Mouse (Mus musculus): Measurements from ENCODE around the gene Pon1. TPM values are rescaled to one million over a fixed set of nuclear protein-coding genes. Genes with fewer than 3 reads are reported as not detected.
"Not testable (repeated sequence)": the region's sequence is repeated elsewhere in the genome, so short reads cannot be mapped to it uniquely, and the experiment has no call there.

The Pon1 gene
- not detected in 2 replicates for polyA plus RNA-seq (2016; fragmentation: Nextera tagmentation; extraction: Ambion mirVana)

GRCm38 (mm10) chr6:5193693-5194092 is at the start of gene Pon1:
TSS of gene Pon1 (minus strand) at chr6:5193946.
- 43% methylated on average over 5 of the region's 5 CpGs for WGBS
- DNase-seq (ENCODE audit: low spot score) = no peak
- Histone ChIP-seq H3K9me3 (0 out of 2 replicates have a peak, but pooled peaks cover 4% of the 10 kb centered on the region), H3K4me3 (no peak within 1 kb of the TSS), H3K27ac (no peak within 1 kb of the TSS), H3K27me3 (ENCODE audit: insufficient read depth, poor library complexity, severe bottlenecking) (no peaks in the 10 kb centered on the region), H3K4me1 (replicated peaks) (peaks cover 6% of the 10 kb centered on the region; the same call in 1 of the 2 replicates), H3K36me3 (no peaks in the 10 kb centered on the region)

GRCm38 (mm10) chr6:5238799-5239198 is 45.1 kb upstream of the Pon1 start:
- H3K27me3 ChIP-seq (ENCODE audit: insufficient read depth, poor library complexity, severe bottlenecking) = no peaks in the 10 kb centered on the region
- H3K36me3 ChIP-seq = no peaks in the 10 kb centered on the region
- WGBS = 96% methylated on average over 3 of the region's 3 CpGs
- DNase-seq (ENCODE audit: low spot score) = no peak
- H3K4me1 ChIP-seq (replicated peaks) = no peaks in the 10 kb centered on the region
- H3K27ac ChIP-seq = no peak overlapping the region
- H3K9me3 ChIP-seq = no peaks in the 10 kb centered on the region
- no peak overlapping the region for H3K4me3 ChIP-seq

- Histone ChIP-seq H3K4me3 (no peak overlapping the region), H3K27me3 (ENCODE audit: insufficient read depth, poor library complexity, severe bottlenecking) (no peaks in the 10 kb centered on the region), H3K27ac (no peak overlapping the region), H3K36me3 (no peaks in the 10 kb centered on the region), H3K9me3 (no peaks in the 10 kb centered on the region), H3K4me1 (replicated peaks) (no peaks in the 10 kb centered on the region)
- 86% methylated on average over 4 of the region's 4 CpGs for WGBS
- no peak for DNase-seq (ENCODE audit: low spot score)
Observed at GRCm38 (mm10) chr6:5237510-5237909, 43.8 kb upstream of the Pon1 start.

- Histone ChIP-seq H3K36me3 (no peaks in the 10 kb centered on the region), H3K27me3 (ENCODE audit: insufficient read depth, poor library complexity, severe bottlenecking) (no peaks in the 10 kb centered on the region), H3K4me3 (no peak overlapping the region), H3K27ac (no peak overlapping the region), H3K4me1 (replicated peaks) (no peaks in the 10 kb centered on the region), H3K9me3 (no peaks in the 10 kb centered on the region)
- WGBS = 92% methylated on average over 8 of the region's 8 CpGs
- no peak for DNase-seq (ENCODE audit: low spot score)
Observed at GRCm38 (mm10) chr6:5236843-5237371, 43.2 kb upstream of the Pon1 start.

GRCm38 (mm10) chr6:5234563-5234962 is 40.8 kb upstream of the Pon1 start:
- H3K9me3 ChIP-seq = no peaks in the 10 kb centered on the region
- H3K4me1 ChIP-seq (replicated peaks) = no peaks in the 10 kb centered on the region
- H3K4me3 ChIP-seq = no peak overlapping the region
- H3K36me3 ChIP-seq = no peaks in the 10 kb centered on the region
- WGBS = 73% methylated on average over 3 of the region's 3 CpGs
- DNase-seq (ENCODE audit: low spot score) = no peak
- H3K27ac ChIP-seq = no peak overlapping the region
- H3K27me3 ChIP-seq (ENCODE audit: insufficient read depth, poor library complexity, severe bottlenecking) = no peaks in the 10 kb centered on the region

GRCm38 (mm10) chr6:5233812-5234211 is 40.1 kb upstream of the Pon1 start:
- Histone ChIP-seq H3K4me3 (no peak overlapping the region), H3K4me1 (replicated peaks) (no peaks in the 10 kb centered on the region)
- 89% methylated on average over 1 of the region's 1 CpGs for WGBS

GRCm38 (mm10) chr6:5232022-5232421 is 38.3 kb upstream of the Pon1 start:
- no peak for DNase-seq (ENCODE audit: low spot score)
- H3K27me3 ChIP-seq (ENCODE audit: insufficient read depth, poor library complexity, severe bottlenecking) = no peaks in the 10 kb centered on the region
- no peaks in the 10 kb centered on the region for H3K36me3 ChIP-seq
- H3K27ac ChIP-seq = no peak overlapping the region
- WGBS = 91% methylated on average over 4 of the region's 4 CpGs
- H3K4me1 ChIP-seq (replicated peaks) = no peaks in the 10 kb centered on the region
- H3K9me3 ChIP-seq = no peaks in the 10 kb centered on the region
- H3K4me3 ChIP-seq = no peak overlapping the region

More at GRCm38 (mm10) chr6:5233812-5234211, 40.1 kb upstream of the Pon1 start:
- no peak for DNase-seq (ENCODE audit: low spot score)
- Histone ChIP-seq H3K27ac (no peak overlapping the region), H3K36me3 (no peaks in the 10 kb centered on the region), H3K27me3 (ENCODE audit: insufficient read depth, poor library complexity, severe bottlenecking) (no peaks in the 10 kb centered on the region), H3K9me3 (no peaks in the 10 kb centered on the region)

GRCm38 (mm10) chr6:5230261-5230660 is 36.5 kb upstream of the Pon1 start:
- no peak overlapping the region for H3K4me3 ChIP-seq
- no peaks in the 10 kb centered on the region for H3K4me1 ChIP-seq (replicated peaks)
- no peak for DNase-seq (ENCODE audit: low spot score)
- WGBS = 93% methylated on average over 5 of the region's 5 CpGs
- H3K36me3 ChIP-seq = no peaks in the 10 kb centered on the region
- no peaks in the 10 kb centered on the region for H3K27me3 ChIP-seq (ENCODE audit: insufficient read depth, poor library complexity, severe bottlenecking)
- no peak overlapping the region for H3K27ac ChIP-seq
- no peaks in the 10 kb centered on the region for H3K9me3 ChIP-seq

- 84% methylated on average over 2 of the region's 2 CpGs for WGBS
- not testable (repeated sequence) for DNase-seq (ENCODE audit: low spot score); H3K4me1 ChIP-seq (replicated peaks)
Observed at GRCm38 (mm10) chr6:5223551-5223950, 29.8 kb upstream of the Pon1 start.

GRCm38 (mm10) chr6:5222080-5222479 is 28.3 kb upstream of the Pon1 start:
- DNase-seq (ENCODE audit: low spot score) = no peak
- 72% methylated on average over 3 of the region's 3 CpGs for WGBS
- H3K27ac ChIP-seq = no peak overlapping the region
- no peaks in the 10 kb centered on the region for H3K27me3 ChIP-seq (ENCODE audit: insufficient read depth, poor library complexity, severe bottlenecking)
- no peak overlapping the region for H3K4me3 ChIP-seq
- H3K36me3 ChIP-seq = no peaks in the 10 kb centered on the region
- no peaks in the 10 kb centered on the region for H3K9me3 ChIP-seq
- 0 out of 2 replicates have a peak, but pooled peaks cover 2% of the 10 kb centered on the region for H3K4me1 ChIP-seq (replicated peaks)

More at GRCm38 (mm10) chr6:5223551-5223950, 29.8 kb upstream of the Pon1 start:
- not testable (repeated sequence) for H3K4me3 ChIP-seq; H3K27me3 ChIP-seq (ENCODE audit: insufficient read depth, poor library complexity, severe bottlenecking); H3K27ac ChIP-seq; H3K36me3 ChIP-seq; H3K9me3 ChIP-seq

- Histone ChIP-seq H3K4me3 (no peak overlapping the region), H3K4me1 (replicated peaks) (0 out of 2 replicates have a peak, but pooled peaks cover 2% of the 10 kb centered on the region), H3K27ac (no peak overlapping the region), H3K27me3 (ENCODE audit: insufficient read depth, poor library complexity, severe bottlenecking) (no peaks in the 10 kb centered on the region), H3K9me3 (peaks cover 1% of the 10 kb centered on the region; the same call in 1 of the 2 replicates), H3K36me3 (no peaks in the 10 kb centered on the region)
- DNase-seq (ENCODE audit: low spot score) = no peak
- WGBS = 92% methylated on average over 4 of the region's 4 CpGs
Observed at GRCm38 (mm10) chr6:5218190-5218589, 24.4 kb upstream of the Pon1 start.

- 89% methylated on average over 2 of the region's 2 CpGs for WGBS
- DNase-seq (ENCODE audit: low spot score) = no peak
- no peak overlapping the region for H3K27ac ChIP-seq
Observed at GRCm38 (mm10) chr6:5207817-5208216, 14.1 kb upstream of the Pon1 start.

GRCm38 (mm10) chr6:5199916-5200315 is 6.2 kb upstream of the Pon1 start:
- Histone ChIP-seq H3K9me3 (0 out of 2 replicates have a peak, but pooled peaks cover 4% of the 10 kb centered on the region), H3K4me3 (no peak overlapping the region), H3K27me3 (ENCODE audit: insufficient read depth, poor library complexity, severe bottlenecking) (no peaks in the 10 kb centered on the region), H3K36me3 (no peaks in the 10 kb centered on the region), H3K4me1 (replicated peaks) (no peaks in the 10 kb centered on the region), H3K27ac (no peak overlapping the region)
- DNase-seq (ENCODE audit: low spot score) = no peak
- 85% methylated on average over 3 of the region's 3 CpGs for WGBS

More at GRCm38 (mm10) chr6:5207817-5208216, 14.1 kb upstream of the Pon1 start:
- no peaks in the 10 kb centered on the region for H3K4me1 ChIP-seq (replicated peaks)
- peaks cover 2% of the 10 kb centered on the region; the same call in 1 of the 2 replicates for H3K9me3 ChIP-seq
- no peaks in the 10 kb centered on the region for H3K27me3 ChIP-seq (ENCODE audit: insufficient read depth, poor library complexity, severe bottlenecking)
- no peaks in the 10 kb centered on the region for H3K36me3 ChIP-seq
- H3K4me3 ChIP-seq = no peak overlapping the region
